Mouse (Mus musculus) frontal cortex, adult (tissue): Measurements from ENCODE around the gene Jmjd8.
"Not testable (repeated sequence)": the region's sequence is repeated elsewhere in the genome, so short reads cannot be mapped to it uniquely, and the experiment has no call there.

Experiments used
- ATAC-seq: cut with Nextera tagmentation; 2 replicates; pipeline ENCODE4 v1.9.2; 2017; ENCODE audit warnings: mild to moderate bottlenecking, moderate library complexity, mixed read lengths; ENCODE audit not compliant: low TSS enrichment

The Jmjd8 gene

GRCm38 (mm10) chr17:25828712-25829557 lies at the start of gene Jmjd8:
TSS of gene Jmjd8 (plus strand) at chr17:25828867.
- peak; percentile 48 for ATAC-seq

- no peak for ATAC-seq
These were observed 47.3 kb upstream of the Jmjd8 start for GRCm38 (mm10) chr17:25781339-25781738.

GRCm38 (mm10) chr17:25783086-25783485 lies 45.6 kb upstream of the Jmjd8 start:
- no peak for ATAC-seq

GRCm38 (mm10) chr17:25783861-25784574 lies 44.6 kb upstream of the Jmjd8 start:
- no peak for ATAC-seq

- peak; percentile 80 for ATAC-seq
These were observed 43.4 kb upstream of the Jmjd8 start, which contains the start of gene Haghl for GRCm38 (mm10) chr17:25785281-25785745. TSS of gene Haghl (minus strand) at chr17:25785673.

- ATAC-seq = no peak
These were observed 42.4 kb upstream of the Jmjd8 start, which contains the start of gene Ccdc78 for GRCm38 (mm10) chr17:25786280-25786679. TSS of gene Ccdc78 (plus strand) at chr17:25786580.

GRCm38 (mm10) chr17:25786781-25787504 lies 41.7 kb upstream of the Jmjd8 start:
- no peak for ATAC-seq

GRCm38 (mm10) chr17:25791320-25791842 lies 37.3 kb upstream of the Jmjd8 start:
- ATAC-seq = no peak

- ATAC-seq = peak; percentile 62
These were observed 36.7 kb upstream of the Jmjd8 start for GRCm38 (mm10) chr17:25791843-25792527.

GRCm38 (mm10) chr17:25792615-25793014 lies 36.1 kb upstream of the Jmjd8 start, which contains the start of gene Fam173a:
TSS of gene Fam173a (minus strand) at chr17:25792901.
- no peak for ATAC-seq

GRCm38 (mm10) chr17:25794197-25794596 lies 34.5 kb upstream of the Jmjd8 start:
- no peak for ATAC-seq

- ATAC-seq = no peak
These were observed 33.7 kb upstream of the Jmjd8 start for GRCm38 (mm10) chr17:25794998-25795397.

GRCm38 (mm10) chr17:25795609-25796092 lies 33.0 kb upstream of the Jmjd8 start, which contains the start of gene AC134908.4:
TSS of gene AC134908.4 (minus strand) at chr17:25795659.
- ATAC-seq = peak; percentile 51

- no peak for ATAC-seq
These were observed 32.4 kb upstream of the Jmjd8 start for GRCm38 (mm10) chr17:25796211-25796771.

- ATAC-seq = 0 out of 2 replicates have a peak, but pooled peaks have one; percentile 29
These were observed 31.7 kb upstream of the Jmjd8 start, which contains the start of gene Metrn for GRCm38 (mm10) chr17:25796951-25797369. TSS of gene Metrn (minus strand) at chr17:25797136.

GRCm38 (mm10) chr17:25801029-25801428 lies 27.6 kb upstream of the Jmjd8 start:
- ATAC-seq = peak; percentile 61; the same call in 1 of the 2 replicates

- ATAC-seq = peak; percentile 86
These were observed 25.7 kb upstream of the Jmjd8 start for GRCm38 (mm10) chr17:25802825-25803517.

GRCm38 (mm10) chr17:25806507-25806906 lies 22.2 kb upstream of the Jmjd8 start:
- no peak for ATAC-seq

GRCm38 (mm10) chr17:25807452-25807851 lies 21.2 kb upstream of the Jmjd8 start:
- not testable (repeated sequence) for ATAC-seq

- no peak for ATAC-seq
These were observed 20.6 kb upstream of the Jmjd8 start for GRCm38 (mm10) chr17:25808028-25808427.
